Mouse (Mus musculus): ENCODE results near the gene Oma1.

The Oma1 gene

DNA sequence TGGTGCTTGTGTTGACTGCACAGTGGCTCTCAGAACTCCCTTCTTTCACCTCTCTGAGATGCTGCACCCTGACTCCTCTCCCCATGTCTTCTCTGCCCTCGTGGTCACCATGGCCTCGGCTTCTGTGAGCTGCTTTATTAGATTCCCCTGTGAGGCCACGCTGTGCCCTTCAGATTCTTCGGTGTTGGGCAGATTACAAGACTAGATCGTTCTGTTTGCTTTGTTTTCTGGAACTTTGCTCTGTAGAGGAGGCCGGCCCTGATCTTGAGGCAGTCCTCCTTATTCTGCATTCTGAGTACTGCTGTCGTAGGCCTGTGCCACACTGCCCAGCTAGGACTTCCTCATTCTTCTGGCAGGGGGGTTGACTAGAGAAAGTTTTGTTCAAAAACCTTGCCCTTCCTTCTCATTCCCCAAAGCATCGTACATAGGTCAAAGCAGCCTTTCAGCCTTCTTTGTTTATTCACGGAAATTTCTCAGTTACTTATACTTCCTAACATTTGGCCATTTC is 45.4 kb downstream of the Oma1 start:
- no peak for DNase-seq

DNA sequence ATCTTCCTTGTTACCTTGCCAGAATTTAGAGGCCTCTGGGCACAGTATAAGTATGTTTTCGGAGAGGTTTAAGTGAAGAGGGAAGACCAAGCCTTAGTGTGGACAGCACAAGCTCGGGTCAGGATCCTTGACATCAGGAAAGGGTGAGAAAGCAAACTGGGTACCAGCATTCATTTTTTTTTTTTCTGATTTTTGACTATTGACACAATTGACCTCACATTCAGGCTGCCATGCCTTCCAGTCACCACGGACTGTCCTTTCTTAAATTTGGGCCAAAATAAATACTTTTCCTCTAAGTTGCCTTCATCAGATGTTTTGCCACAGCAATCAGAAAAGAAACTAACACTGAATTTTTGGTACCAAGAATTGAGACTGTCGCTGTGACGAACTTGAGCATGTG is 68.6 kb downstream of the Oma1 start:
- DNase-seq = no peak

DNA sequence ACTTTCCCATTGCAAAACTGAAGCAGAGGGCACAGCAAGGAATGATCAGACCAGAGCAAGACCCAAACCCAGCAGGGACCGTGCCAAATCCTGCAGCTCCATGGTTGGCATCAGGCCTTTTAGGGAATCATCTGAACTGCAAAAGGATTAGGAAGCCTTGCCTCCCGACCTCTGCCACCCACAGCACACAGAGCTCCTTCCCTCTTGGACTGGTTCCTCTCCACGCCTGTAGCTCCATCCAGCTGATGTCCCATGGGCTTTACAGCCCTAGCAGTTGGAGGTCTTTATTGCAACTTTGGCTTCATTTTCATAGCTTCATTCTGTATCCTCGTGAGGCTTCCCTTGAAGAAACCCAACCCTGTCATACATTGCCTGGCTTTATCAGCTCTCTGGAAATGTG is 71.4 kb downstream of the Oma1 start:
- DNase-seq = no peak

DNA sequence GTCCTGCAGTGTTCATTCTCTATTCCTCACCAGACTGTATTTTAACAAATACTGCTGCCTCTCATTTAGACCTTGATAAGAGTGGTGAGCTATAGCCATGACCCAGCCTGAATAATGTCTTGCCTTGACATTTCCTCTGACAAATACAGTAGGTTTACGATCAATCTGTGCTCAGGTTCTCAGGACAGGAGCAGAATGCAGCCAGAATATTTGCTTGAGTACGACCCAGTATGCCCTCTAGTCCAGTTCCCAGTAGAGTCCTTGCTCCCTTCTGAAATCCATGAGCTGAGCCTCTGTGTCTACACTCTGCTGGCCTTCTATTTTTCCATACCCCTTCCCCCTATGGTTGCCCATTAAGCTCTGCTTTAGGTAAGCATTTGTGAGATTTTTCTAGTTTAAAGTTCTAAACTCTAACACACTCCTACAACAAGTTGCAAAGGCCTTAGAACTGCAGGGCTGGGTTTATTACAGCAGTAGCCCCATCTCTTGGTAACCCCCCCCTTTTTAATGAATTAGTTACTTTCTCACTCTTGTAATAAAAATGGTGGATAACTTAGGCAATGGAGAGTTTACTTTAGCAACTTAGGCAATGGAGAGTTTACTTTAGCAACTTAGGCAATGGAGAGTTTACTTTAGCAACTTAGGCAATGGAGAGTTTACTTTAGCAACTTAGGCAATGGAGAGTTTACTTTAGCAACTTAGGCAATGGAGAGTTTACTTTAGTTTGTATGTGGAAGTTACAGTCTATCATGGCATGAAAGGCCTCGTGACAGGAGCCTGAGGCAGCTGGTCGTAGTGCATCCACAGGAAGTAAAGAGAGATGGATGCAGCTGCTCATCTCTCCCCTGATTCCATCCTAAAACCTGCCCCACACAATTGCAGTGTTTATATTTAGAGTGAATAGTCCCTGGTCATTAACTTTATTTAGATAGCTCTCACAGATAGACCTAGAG is 72.5 kb downstream of the Oma1 start:
- no peak for DNase-seq

DNA sequence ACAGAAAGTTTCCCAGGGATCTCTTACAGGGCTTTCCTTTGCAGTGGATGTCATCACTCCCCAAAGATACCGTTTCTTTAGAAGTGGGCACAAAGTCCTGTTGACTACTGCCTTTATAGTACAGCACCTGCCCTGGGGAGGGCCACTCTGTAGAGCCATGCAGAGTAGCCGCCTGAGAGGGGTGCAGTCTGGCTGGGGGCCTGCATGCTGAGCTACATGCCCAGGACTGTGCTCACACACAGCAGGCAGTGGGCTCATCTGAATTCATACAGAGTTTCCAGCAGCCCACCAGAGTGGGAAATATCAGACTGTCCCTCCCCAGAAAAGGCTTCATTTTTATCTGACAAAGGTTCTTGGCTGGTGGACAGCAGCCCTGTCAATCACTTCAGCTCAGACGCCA is 73.7 kb downstream of the Oma1 start:
- no peak for DNase-seq

DNA sequence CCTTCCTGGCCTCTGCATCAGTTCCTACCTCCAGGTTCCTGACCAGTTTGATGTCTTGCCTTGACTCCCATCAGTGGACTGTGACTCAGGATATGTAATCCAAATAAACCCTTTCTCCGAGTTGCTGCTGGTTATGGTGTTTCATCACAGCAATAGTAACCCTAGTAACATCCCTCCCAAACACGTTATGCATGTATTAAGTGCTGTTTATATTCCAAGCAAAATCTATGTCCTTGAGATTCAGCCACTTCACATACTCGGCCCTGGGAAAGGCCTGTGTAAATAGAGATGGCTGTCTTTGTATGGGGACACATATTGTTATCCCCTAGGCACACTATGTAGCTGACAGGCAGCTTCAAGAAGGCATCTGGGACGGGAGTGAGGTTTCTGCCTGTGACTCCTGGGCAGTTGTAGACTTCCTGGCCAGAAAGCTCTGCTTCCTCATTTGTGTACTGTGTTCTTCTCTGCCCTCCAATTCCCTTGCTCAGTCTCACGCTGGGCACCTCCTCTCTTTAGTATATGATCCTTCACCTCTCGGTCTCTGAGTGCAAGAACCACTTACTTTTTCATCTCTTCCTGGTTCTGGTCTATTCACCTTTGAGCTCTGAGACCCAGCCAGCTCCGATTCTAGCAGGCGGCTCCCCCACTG is 75.0 kb downstream of the Oma1 start:
- no peak for DNase-seq

DNA sequence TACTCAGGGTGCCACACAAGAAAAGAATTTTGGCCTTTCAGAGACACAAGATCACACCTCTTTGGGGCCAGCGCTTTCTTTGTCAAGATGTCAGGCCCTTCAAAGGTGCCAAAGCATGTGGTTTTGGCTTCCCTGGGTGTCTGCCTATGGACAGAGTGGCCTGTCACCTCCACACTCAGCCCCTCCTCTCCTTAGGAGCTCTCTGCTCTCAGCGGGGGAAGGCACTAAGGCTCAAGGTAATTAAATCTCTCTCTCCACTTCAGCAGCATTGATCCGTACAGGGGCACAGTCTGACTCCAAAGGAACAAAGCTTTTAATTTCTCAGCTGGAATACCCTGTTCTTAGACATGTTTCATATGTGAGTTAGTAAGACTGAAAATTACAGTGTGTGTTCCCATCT is 76.0 kb downstream of the Oma1 start:
- DNase-seq = no peak

DNA sequence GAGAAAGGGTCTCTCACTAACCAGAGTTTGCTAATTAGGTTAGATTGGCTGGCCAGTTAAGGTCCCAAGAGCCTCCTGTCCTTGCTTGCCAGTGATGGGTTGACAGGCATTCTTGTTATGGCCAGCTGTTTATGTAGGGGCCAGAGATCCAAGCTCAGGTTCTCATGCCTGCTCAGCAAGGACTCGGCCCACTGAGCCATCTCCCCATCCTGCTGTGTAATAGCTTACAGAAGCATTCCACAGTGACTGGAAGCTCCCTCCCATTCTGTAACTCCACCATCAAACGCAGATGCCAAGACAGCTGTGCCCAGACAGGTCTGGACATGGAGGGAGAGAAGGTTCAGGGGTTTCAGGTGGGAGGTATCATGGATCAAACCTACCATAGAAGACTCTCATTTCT is 76.9 kb downstream of the Oma1 start:
- no peak for DNase-seq

DNA sequence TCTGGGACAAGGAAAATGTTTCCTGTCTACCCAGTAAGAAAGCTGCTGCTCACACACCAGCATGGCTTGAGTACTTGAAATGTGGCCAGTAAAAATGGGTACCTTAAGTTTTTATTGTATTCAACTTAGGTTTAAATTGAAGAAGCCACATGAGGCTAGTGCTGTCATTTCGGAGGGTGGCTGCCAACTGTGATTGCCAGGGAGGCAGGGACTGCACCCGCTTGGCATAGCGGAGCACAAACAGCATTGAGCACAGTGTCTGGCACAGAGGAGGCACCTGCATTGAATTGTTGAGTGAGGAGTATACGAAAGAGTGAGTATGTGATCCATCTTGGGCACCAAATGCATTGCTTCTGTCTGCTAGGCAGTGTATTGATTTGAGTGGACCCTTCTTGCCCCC is 81.5 kb downstream of the Oma1 start:
- no peak for DNase-seq

DNA sequence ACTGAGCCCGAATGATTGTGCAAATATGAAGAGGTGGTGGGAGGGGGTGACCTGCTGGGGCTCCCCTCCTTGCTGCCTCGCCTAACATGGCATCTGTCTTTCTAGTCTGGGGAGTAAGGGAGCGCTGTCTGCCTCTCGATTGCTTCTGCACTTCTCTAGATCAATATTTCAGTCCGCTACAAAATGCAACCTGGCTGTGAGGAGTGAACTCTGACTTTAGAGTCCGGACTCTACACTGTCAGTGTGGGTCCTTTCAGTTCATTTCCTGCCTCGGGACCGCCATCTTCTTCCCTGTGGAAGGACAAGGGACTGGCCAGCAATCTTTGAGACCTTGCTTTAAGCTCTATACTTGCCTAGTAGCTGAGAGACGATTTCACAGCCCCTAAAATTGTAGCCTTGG is 82.3 kb downstream of the Oma1 start:
- no peak for DNase-seq

DNA sequence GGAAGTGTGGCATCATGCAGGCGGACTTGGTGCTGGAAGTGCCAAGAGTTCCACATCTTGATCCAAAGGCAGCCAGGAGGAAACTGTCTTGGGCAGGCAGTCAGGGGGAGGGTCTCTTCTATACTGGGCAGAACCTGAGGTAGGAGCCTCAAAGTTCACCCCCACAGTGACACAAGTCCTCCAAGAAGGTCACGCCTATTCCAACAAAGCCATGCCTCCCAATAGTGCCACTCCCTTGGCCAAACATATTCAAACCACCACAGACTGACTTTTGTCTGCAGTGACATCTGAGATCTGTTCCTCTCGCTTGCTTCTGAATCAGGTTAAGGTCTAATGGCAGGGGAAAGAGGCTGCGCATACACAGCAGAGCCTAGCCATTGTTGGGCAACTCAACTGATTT is 83.3 kb downstream of the Oma1 start:
- DNase-seq = no peak

DNA sequence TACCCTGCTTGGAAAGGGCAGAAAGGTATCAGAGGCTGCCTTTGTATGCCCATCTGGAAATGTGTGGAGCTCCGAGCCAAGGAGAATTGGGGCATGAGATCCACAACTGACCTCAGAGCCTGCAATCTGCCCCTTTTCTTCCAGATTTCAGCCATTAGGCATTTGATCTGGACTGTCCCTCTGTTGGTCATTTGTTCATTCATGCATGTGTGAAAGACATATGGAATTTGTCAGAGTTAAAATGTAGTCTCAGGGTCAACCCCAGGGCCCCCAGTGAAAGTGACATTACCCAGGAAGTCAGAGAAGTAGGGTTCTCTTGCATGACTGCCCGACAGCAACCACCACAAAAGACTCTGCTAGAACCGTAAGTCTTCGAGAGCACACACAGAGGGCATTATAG is 89.0 kb downstream of the Oma1 start:
- no peak for DNase-seq

DNA sequence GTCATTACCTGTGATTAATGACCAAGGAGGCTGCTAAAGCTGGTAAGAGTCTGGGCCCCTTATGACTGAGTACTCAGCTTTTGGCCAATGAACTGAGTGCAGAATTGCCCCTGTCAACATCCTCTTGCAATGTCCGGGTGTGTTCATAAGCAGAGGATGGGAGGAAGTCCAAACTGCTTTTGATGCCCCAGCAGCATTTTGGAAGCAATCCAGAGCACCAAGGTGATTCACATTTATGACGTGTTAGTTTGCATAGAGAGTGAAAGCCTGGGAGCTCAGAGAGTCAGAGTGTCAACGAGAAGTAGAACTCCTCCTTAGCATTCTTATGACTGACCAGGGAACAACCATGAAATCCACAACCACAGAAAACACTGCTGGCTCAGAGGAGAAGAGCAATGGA is 91.7 kb downstream of the Oma1 start:
- DNase-seq = no peak

DNA sequence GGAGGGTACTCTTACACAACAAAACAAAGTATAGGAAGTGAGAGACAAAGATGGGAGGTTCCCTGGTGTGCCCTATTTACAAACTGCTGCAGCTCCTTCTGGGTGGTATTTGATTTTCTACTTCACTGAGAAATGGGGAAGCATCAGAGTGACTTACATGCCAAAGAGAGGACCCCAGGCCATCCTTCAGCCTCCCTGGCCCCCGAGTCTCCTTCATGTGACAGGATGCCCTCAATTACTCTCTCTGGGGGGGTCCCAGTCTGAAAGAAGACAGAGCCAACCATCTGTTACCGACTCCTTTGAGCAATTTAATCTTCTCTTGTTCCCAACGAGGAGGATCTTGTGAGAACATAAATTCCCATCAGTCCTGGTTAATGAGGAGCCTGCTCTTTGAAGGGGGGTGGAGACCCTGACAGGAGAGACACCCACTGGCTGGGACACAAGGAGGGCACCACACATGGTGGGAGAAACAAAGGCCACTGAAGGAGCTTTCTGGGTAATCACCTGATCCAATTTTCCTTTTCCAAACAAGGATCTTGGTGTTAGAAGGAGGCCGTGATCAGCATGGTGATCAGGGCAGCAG is 96.7 kb downstream of the Oma1 start:
- no peak for DNase-seq
